ENCODE assay signal across 9 mouse cellular contexts in the genomic region with DNA sequence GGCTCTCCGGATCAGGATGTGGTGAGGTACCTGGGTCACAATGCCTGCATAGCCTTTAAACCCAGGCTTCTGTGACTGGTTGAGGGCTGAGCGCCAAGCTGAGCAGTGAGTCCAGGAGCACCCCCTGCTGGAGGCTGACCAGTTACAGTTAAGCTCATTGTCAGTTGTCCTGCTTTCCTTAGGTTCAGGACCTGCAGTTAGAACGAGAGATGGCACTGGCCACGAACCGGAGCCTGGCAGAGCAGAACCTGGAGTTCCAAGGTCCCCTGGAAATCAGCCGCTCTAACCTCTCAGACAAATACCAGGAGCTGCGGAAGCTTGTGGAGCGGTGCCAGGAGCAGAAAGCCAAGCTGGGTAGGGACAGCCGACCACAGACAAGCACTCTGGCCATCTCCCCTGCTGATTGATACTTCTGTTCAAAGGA. TPM values are rescaled to one million over a fixed set of nuclear protein-coding genes. Genes with fewer than 3 reads are reported as not detected.
A peak's percentile ranks its signal among the peaks of the same experiment; 100 is the strongest.
DNase-seq lines count a peak whose midpoint lies in the region; ATAC-seq and TF ChIP-seq lines count a peak whose summit lies in the region.
"Had no signal": no experiment of that assay in that cellular context is flagged by ENCODE, and none has a peak within 500 bp of the region (broad histone marks: within the 10 kb centered on the region; RNA-seq: fewer than 3 reads in every experiment).

No protein-coding gene starts in this region.

- intact Hi-C loops in heart, postnatal 36 days (cut with DNase I): no loop called here

- no peaks in the 10 kb centered on the region for H3K9me3 ChIP-seq in MEL (replicated peaks; ENCODE audit: insufficient read depth, low read length)
- no peaks in the 10 kb centered on the region for H3K9me3 ChIP-seq in forebrain, embryonic 15.5 days

- no peaks in the 10 kb centered on the region for H3K27me3 ChIP-seq in MEL (ENCODE audit: control insufficient read depth in 1 of 2, insufficient read depth in 2 of 2, low read length in 2 of 2)
- no peaks in the 10 kb centered on the region for H3K27me3 ChIP-seq in forebrain, embryonic 15.5 days

- peak; percentile 24 to 55 (median 47); a peak in 5 of 6 replicates for TF ChIP-seq CTCF in MEL (IDR thresholded peaks at IDR 0.05 in 2 of 3, conservative IDR thresholded peaks at IDR 0.05 in 1 of 3; ENCODE audit: control insufficient read depth in 1 of 3, insufficient read depth in 1 of 3, low read depth in 2 of 3, low read length in 3 of 3, poor library complexity in 1 of 3, severe bottlenecking in 1 of 3)
- peak; percentile 63 for TF ChIP-seq CTCF in lung, adult 2 months (IDR thresholded peaks at IDR 0.05; ENCODE audit: insufficient read depth, low read length)

- WGBS in forebrain, embryonic 15.5 days: 36% methylated on average over 9 of the region's 9 CpGs
- WGBS in lung, adult 2 months: 74% methylated on average over 9 of the region's 9 CpGs

- peak; percentile 17 for TF ChIP-seq RAD21 in MEL (IDR thresholded peaks at IDR 0.05; ENCODE audit: low read depth, low read length)

- H3K4me1 ChIP-seq in MEL (ENCODE audit: control insufficient read depth in 1 of 2, insufficient read depth in 2 of 2, low read length in 2 of 2): 0 out of 4 replicates have a peak, but pooled peaks cover 0 to 4% of the 10 kb centered on the region in 2 experiments
- peaks cover 30% of the 10 kb centered on the region for H3K4me1 ChIP-seq in forebrain, embryonic 15.5 days
- H3K4me1 ChIP-seq in lung, adult 2 months (ENCODE audit: control insufficient read depth, insufficient read depth, low read length): 0 out of 2 replicates have a peak, but pooled peaks cover 4% of the 10 kb centered on the region

- H3K4me2 ChIP-seq in forebrain, embryonic 15.5 days (replicated peaks): peak overlapping the region; percentile 1; the same call in 1 of the 2 replicates

- no peak for TF ChIP-seq EP300 in MEL (IDR thresholded peaks at IDR 0.05; ENCODE audit: low read depth in 1 of 2, low read length in 2 of 2)

- no peaks in the 10 kb centered on the region for H3K79me2 ChIP-seq in MEL (ENCODE audit: control insufficient read depth, insufficient read depth, low read length, poor library complexity)

- H3K4me3 ChIP-seq in MEL (ENCODE audit: control insufficient read depth in 1 of 2, insufficient read depth in 1 of 2, low read depth in 2 of 2, low read length in 2 of 2): no peak overlapping the region
- no peak overlapping the region for H3K4me3 ChIP-seq in forebrain, embryonic 15.5 days
- no peak overlapping the region for H3K4me3 ChIP-seq in lung, adult 2 months (replicated peaks; ENCODE audit: extremely low read depth, low read depth, low read length)

- H3K9ac ChIP-seq in MEL (ENCODE audit: control insufficient read depth, low read depth, low read length, poor library complexity, severe bottlenecking): no peak overlapping the region
- H3K9ac ChIP-seq in forebrain, embryonic 15.5 days (replicated peaks): 0 out of 2 replicates have a peak overlapping the region, but pooled peaks have one; percentile 7

- ATAC-seq in forebrain, embryonic 15.5 days (replicated peaks): peak; percentile 41; the same call in 1 of the 2 replicates

- DNase-seq in MEL (ENCODE audit: low read depth, low spot score): peak; percentile 43
- DNase-seq in cerebellum, adult 18-20 months: peak; percentile 86 to 89
- DNase-seq in heart, postnatal 36 days: peak; percentile 63
- DNase-seq in layer of hippocampus, adult 11-12 months (ENCODE audit: low spot score): peak; percentile 82
- no peak for DNase-seq in lung, adult 2 months
- peak; percentile 67 for DNase-seq in retina, adult 2 months (ENCODE audit: low read depth, low spot score)
- peak; percentile 82 for DNase-seq in thymus, postnatal 4 days

- H3K27ac ChIP-seq in MEL (ENCODE audit: control insufficient read depth, low read depth, low read length): no peak overlapping the region
- H3K27ac ChIP-seq in forebrain, embryonic 15.5 days (replicated peaks): peak overlapping the region; percentile 96

- TF ChIP-seq POLR2A in MEL (IDR thresholded peaks at IDR 0.05; ENCODE audit: control insufficient read depth in 1 of 2, insufficient read depth in 1 of 2, low read depth in 1 of 2, low read length in 2 of 2, poor library complexity in 1 of 2): no peak
- no peak for TF ChIP-seq POLR2A in lung, adult 2 months (IDR thresholded peaks at IDR 0.05; ENCODE audit: borderline replicate concordance, extremely low read depth, low read depth, low read length)

- peaks cover 0 to 3% of the 10 kb centered on the region in 2 experiments; a peak in 2 of 4 replicates for H3K36me3 ChIP-seq in MEL (ENCODE audit: control insufficient read depth in 1 of 2, insufficient read depth in 2 of 2, low read length in 2 of 2)
- H3K36me3 ChIP-seq in forebrain, embryonic 15.5 days: peaks cover 43% of the 10 kb centered on the region

TF ChIP-seq in MEL, 35 proteins besides CTCF, POLR2A, EP300 and RAD21:
- TF ChIP-seq MYC (IDR thresholded peaks at IDR 0.05; ENCODE audit: low read depth, low read length) (no peak), USF1 (IDR thresholded peaks at IDR 0.05; ENCODE audit: low read depth, low read length) (no peak), SMC3 (IDR thresholded peaks at IDR 0.05; ENCODE audit: low read depth, low read length) (peak; percentile 47)

RNA-seq across cellular contexts. Expression of a gene that starts 21.6 kb away (rescaled TPM):
- 6.5 and 8.1 TPM in 2 replicates for total RNA-seq in MEL (2012; rRNA removed)
- polyA plus RNA-seq in MEL (2012; ENCODE audit: insufficient read depth in 1 of 2, insufficient read length in 2 of 2, low read depth in 1 of 2, low replicate concordance in 2 of 2, missing spikeins in 1 of 2): 10 to 100 TPM in 1 of 2 experiments, not detected in 1; 11.9 TPM
- polyA plus RNA-seq in forebrain, embryonic 15.5 days (2015; fragmentation: Nextera tagmentation; extraction: Ambion mirVana): 39.3 and 41.1 TPM in 2 replicates
- 10 to 100 TPM; 19.2 to 21.0 TPM for total RNA-seq in heart, postnatal 36 days (2021)
- polyA plus RNA-seq in lung, adult 2 months (2012; rRNA removed): 33.0 and 39.3 TPM in 2 replicates

RNA-seq across cellular contexts. Expression of a gene that starts 28.7 kb away (rescaled TPM):
- total RNA-seq in MEL (2012; rRNA removed): not detected in 2 replicates
- polyA plus RNA-seq in MEL (2012; ENCODE audit: insufficient read depth in 1 of 2, insufficient read length in 2 of 2, low read depth in 1 of 2, low replicate concordance in 2 of 2, missing spikeins in 1 of 2): not detected
- polyA plus RNA-seq in forebrain, embryonic 15.5 days (2015; fragmentation: Nextera tagmentation; extraction: Ambion mirVana): 0.22 and 0.26 TPM in 2 replicates
- total RNA-seq in heart, postnatal 36 days (2021): under 1 TPM; 0.14 to 0.28 TPM
- 2.4 and 4.4 TPM in 2 replicates for polyA plus RNA-seq in lung, adult 2 months (2012; rRNA removed)

RNA-seq across cellular contexts. Expression of a gene that starts 32.2 kb away (rescaled TPM):
- total RNA-seq in MEL (2012; rRNA removed): not detected in 2 replicates
- not detected for polyA plus RNA-seq in MEL (2012; ENCODE audit: insufficient read depth in 1 of 2, insufficient read length in 2 of 2, low read depth in 1 of 2, low replicate concordance in 2 of 2, missing spikeins in 1 of 2)
- not detected in 2 replicates for polyA plus RNA-seq in forebrain, embryonic 15.5 days (2015; fragmentation: Nextera tagmentation; extraction: Ambion mirVana)
- not detected for total RNA-seq in heart, postnatal 36 days (2021)
- not detected in 2 replicates for polyA plus RNA-seq in lung, adult 2 months (2012; rRNA removed)
- total RNA-seq: gastrocnemius, postnatal 4 days had no signal
